30 mouse cellular contexts compared by ENCODE assay signal in the genomic region with DNA sequence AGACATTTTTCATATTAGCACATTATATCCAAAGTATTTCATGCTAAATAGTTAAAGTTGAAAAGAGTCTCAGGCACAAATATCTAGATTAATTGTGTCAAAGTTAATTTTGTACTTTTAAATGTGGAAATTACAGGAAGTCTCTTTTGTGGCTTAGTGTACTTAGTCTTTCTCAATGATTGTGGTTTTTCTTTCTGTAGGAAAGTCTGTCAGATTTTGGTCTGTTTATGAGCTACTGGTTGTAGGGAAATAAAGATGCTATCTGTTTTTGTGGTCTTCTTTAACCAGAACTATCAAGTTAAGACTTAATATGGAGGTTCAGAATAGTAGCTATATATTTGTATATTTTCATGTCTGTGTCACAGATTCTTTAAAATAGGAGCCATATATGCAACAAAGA.
"Had no signal": no experiment of that assay in that cellular context is flagged by ENCODE, and none has a peak within 500 bp of the region (broad histone marks: within the 10 kb centered on the region; RNA-seq: fewer than 3 reads in every experiment).

No protein-coding gene starts in this region.

- H3K9ac ChIP-seq: heart, embryonic 13.5 days; heart, embryonic 15.5 days; hindbrain, embryonic 12.5 days; hindbrain, embryonic 14.5 days; intestine, embryonic 15.5 days; kidney, embryonic 15.5 days; limb, embryonic 12.5 days; liver, embryonic 13.5 days; liver, embryonic 15.5 days had no signal

- ATAC-seq: hindbrain, embryonic 16.5 days; inflammation-experienced regulatory T-cells, adult 6 months; intestine, embryonic 15.5 days had no signal

- H3K4me1 ChIP-seq: heart, embryonic 15.5 days; intestine, embryonic 15.5 days; limb, embryonic 12.5 days had no signal

- H3K4me2 ChIP-seq: heart, embryonic 11.5 days; heart, embryonic 13.5 days; heart, embryonic 15.5 days; hindbrain, embryonic 12.5 days; hindbrain, embryonic 14.5 days; intestine, embryonic 15.5 days; kidney, embryonic 15.5 days; limb, embryonic 12.5 days; liver, embryonic 11.5 days; liver, embryonic 13.5 days; liver, embryonic 15.5 days had no signal

- H3K27me3 ChIP-seq: heart, embryonic 13.5 days; heart, embryonic 15.5 days; hindbrain, embryonic 12.5 days; intestine, embryonic 15.5 days; kidney, embryonic 15.5 days; limb, embryonic 12.5 days; liver, embryonic 13.5 days; liver, embryonic 15.5 days had no signal

- H3K4me3 ChIP-seq: heart, adult 2 months; heart, embryonic 13.5 days; heart, embryonic 15.5 days; hindbrain, embryonic 10.5 days; hindbrain, embryonic 12.5 days; intestine, embryonic 15.5 days; kidney, embryonic 15.5 days; layer of hippocampus, adult 2 months; left cerebral cortex, adult 2 months; limb, embryonic 10.5 days; limb, embryonic 12.5 days; liver, embryonic 13.5 days; liver, embryonic 15.5 days had no signal

- DNase-seq: gastrocnemius, postnatal 10 days; gastrocnemius, postnatal 25 days; heart, adult 11 months; heart, adult 2 months; heart, postnatal 14 days; heart, postnatal 36 days; kidney, adult 11 months; kidney, adult 2 months; kidney, adult 9 months; kidney, postnatal 14 days; kidney, postnatal 4 days; liver; liver, embryonic 13.5 days had no signal

- H3K9me3 ChIP-seq: heart, embryonic 13.5 days; heart, embryonic 15.5 days; hindbrain, embryonic 10.5 days; hindbrain, embryonic 12.5 days; intestine, embryonic 15.5 days; kidney, embryonic 15.5 days; limb, embryonic 10.5 days; limb, embryonic 12.5 days; liver, embryonic 13.5 days; liver, embryonic 15.5 days had no signal

- H3K27ac ChIP-seq: heart, adult 2 months; heart, embryonic 13.5 days; heart, embryonic 15.5 days; hindbrain, embryonic 10.5 days; hindbrain, embryonic 12.5 days; hindbrain, embryonic 14.5 days; intestine, embryonic 15.5 days; kidney, embryonic 15.5 days; kidney, postnatal 0 days; layer of hippocampus, adult 2 months; left cerebral cortex, adult 2 months; limb, embryonic 10.5 days; limb, embryonic 12.5 days; liver, embryonic 13.5 days; liver, embryonic 15.5 days had no signal

- H3K36me3 ChIP-seq: heart, embryonic 13.5 days; heart, embryonic 15.5 days; hindbrain, embryonic 10.5 days; hindbrain, embryonic 12.5 days; intestine, embryonic 15.5 days; kidney, embryonic 15.5 days; limb, embryonic 12.5 days; liver, embryonic 13.5 days; liver, embryonic 15.5 days had no signal
